Mouse (Mus musculus) R1 (cell line): ENCODE data around the gene Ltc4s.

Experiments
- DNase-seq: peaks from one replicate; pipeline ENCODE4 v3.0.0-alpha.2; 2018; ENCODE audit warnings: low read depth, low spot score

The Ltc4s gene

DNA sequence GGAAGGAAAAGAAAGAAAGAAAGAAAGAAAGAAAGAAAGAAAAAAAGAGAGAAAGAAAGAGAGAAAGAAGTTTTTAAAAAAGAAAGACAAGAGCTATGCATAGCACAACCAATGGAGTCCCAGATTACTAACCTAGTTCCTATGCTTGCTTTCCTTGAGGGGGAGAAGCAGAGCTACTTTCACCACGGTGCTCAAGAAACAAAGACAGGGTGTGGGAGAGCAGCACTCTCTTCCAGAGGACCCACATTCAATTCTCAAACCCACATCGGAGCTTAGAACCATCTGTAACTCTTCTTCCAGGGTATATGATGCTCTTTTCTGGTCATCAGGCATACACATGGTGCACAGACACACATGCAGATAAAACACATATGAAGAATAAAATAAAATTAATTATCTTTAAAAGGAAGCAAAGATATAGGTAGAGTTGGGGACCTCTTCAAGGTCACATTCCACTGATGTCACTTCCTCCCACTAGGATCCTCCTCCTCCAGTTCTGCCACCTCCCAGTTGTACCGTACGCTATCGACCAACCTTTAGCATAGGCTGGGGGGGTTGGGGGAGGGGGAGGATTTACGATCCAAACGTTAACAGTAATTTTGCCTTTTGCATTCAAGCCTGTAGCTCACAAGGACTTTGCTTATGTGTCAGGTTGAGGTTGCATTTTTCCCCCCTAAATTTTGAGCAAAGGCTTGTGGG lies 10.2 kb upstream of the Ltc4s start:
- DNase-seq, result peak; percentile 69

DNA sequence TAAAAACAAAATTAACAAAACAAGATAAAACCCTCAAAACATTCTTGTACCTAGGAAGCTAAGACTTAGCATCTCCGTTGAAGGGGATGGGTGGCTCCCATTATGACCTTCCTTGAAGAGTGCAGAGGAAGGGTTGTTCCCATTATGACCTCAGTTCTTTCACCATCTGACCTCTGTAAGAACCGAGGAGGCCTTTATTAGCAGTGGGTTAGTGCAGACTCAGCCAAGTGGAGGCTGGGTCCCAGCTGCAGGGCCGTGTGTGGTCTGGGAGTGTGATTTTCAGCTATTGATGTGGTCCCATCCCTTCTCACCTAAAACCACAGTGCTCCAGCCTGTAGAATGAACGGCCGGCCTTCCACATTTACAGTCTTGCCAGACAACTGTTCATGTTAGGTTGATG lies 6.9 kb upstream of the Ltc4s start:
- DNase-seq, result no peak

DNA sequence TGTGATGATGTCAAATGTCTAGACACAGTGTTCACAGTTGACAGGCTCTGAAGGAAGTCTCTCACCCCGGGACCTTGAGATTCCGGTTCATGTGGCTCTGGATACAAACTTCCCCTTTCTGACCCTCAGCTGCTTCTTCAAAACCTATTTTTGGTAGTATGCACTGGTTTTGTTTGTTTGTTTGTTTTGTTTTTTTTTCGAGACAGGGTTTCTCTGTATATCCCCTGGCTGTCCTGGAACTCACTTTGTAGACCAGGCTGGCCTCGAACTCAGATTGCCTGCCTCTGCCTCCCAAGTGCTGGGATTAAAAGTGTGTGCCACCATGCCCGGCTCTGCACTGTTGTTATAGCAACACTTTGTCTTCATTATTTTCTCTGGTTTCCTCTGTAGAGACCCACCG lies 5.5 kb upstream of the Ltc4s start:
- DNase-seq, result no peak

DNA sequence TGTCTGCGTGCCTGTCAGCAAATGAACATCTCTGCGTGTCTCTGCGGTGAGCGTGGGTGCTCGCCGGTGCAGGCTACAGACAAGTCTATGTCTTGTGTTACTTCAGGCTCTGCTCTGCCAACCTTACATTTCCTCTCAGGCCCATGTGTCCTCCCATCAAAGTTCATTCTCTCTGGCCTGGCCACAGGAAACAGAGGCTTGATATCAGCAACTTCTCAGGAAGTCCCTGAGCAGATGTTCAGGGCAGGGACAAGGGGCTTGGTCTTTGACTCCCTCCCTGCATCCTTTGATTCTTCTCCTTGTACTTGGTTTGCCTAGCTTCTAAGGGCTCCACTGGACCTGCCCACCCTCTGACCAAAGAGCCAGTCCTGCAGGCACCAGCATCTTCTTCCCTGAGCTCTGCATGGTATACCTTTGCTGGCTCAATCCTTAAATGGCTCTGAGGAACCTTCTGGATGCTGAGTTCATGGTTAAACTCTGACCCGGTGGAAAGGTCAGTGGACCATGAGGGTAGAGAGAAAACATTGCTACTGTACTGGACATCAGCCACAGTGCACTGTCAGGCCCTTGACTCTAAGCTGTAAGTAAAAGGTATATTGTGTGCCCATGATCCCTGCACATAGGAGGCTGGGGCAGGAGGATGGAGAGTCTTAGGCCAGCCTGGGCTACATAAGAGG lies 2.0 kb upstream of the Ltc4s start:
- DNase-seq, result no peak

DNA sequence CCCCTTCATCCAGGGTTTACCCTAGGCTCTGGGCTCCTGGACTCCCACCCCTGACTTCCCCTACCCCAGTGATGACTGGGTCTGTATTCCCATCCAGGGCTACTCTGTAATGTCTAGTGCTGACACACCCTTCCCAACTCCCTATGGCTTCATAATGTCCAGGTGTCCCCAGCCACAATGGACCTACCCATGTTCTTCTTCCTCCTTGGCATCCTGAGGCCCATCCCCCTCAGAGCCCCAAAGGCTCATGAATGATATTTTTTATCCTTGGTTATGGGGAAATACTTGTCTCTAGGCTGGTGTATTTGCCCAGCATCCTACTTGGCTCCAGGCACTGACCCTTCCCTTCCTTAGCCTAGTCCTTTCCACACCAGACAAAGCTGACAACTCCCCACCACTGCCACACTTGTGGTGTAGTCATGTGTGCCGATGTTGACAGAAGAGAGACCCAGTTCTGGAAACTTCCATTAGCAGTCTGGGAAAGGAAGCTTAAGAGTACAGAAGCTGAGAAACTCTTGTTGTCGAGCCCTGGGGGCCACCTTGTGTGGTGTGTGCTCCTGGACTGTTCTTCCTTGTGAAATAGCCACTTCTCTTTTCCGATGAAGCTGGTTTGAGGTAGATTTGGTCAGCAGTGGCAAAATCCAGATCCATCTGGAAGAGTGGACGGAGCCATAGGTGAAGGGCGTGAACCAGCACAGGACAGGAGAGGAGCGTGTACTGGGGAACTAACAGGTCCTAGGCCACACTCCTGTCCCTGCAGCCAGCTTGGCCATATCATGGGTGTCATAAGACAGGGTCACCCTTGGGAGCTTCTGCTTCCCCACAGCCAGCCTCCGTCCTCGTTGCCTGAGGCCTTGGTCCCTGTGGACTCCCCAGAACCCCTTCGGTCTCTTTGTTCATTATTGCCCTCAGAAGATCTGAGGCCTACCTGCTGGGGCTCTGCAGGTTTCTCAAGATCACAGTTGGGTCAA lies 690 bp upstream of the Ltc4s start:
- no peak for DNase-seq

DNA sequence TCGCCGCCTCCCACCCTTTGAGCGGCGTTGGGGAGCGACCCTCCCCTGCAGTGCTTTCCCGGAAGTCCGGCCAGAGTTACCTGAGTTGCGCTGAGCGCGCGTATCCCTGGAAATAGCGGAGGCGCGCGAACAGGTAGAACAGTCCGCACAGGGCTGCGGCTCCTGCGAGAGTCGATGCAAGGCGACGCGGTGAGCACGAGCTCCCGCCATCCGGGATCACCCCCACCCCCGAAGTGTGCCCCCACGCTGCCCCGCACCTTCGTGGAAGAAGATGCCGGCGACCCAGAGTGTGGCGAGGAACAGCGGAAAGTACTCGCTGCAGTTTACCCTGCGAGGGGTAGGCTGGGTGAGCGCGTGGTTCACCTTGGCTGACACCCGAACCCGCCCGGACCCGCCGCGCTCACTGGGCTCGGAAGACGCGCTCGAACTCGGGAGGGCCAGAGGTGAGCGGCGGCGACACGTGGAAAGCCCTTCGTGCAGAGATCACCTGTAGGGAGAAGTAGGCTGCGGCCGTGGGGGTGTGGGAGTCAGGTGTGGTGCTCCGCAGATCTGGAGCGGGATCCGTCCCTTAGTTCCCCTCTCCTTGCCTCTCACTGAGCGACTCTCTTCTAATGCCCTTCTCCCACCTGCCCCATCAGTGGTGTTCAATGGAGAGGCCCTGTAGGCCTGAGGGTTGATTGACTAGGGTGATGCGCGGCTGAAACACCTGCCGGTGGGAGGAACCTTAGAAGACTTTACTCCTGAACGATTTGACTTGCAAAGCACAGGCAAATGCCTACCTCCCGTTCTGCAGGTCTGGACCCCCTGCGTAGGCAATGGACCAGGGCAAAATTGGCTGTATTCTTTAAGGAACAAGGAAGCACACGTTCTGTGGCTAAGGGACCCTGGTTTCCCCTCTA lies 1.2 kb downstream of the Ltc4s start:
- peak; percentile 56 for DNase-seq

DNA sequence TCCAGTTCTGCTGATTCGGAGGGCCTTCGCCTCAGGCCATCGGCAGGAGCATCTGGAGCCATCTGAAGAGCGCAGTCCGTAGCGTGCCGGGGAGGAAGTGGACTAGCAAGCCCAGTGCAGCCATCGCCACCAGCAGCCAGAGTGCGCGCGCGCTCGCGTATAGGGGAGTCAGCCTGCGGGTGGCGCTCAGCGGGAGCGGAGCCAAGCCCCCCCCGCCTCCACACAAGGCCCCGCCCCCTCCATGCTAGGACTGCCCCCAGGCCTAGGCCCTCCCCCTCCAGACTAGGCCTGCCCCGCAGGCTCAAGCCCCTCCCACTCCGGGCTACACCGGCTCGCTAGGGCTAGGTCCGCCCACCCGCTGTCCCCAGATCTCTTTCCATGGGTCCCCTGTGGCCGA lies 1.9 kb downstream of the Ltc4s start:
- DNase-seq, result peak; percentile 91

DNA sequence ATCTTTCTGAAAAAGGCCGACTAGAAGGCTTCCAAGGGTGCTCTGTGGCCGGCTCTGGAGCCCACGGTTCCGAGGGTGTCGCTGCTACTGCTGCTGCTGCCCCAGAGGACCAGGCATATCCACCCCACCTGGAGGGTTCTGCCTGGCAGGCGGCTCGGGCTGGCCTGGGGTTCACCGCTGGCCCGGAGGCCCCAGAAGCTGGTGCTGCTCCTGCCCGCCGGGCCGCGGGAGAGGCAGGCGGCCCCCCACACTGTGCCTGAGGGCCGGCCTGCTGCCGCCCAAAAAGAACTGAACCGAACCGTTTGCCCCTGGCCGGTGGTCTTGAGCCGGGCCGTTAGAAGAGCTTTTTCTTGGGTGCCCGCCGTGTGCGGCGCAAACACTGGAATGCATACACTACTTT lies 3.8 kb downstream of the Ltc4s start:
- DNase-seq, result no peak

DNA sequence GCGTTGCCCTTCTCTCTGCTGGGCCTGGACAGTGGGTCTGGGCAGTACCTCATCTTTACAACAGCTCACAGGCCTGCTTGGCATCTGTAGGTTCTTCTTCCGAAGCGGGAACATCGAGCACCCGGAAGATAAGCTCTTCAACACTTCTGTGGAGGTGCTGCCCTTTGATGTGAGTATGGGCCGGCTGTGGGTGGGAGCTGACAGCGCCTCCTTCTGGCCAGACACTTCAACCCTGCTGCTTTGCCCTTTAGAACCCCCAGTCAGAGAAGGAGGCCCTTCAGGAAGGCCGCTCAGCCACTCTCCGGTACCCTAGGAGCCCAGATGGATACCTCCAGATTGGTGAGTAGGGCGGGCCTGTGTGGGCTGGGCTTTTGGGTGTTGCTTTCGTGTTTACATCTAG lies 4.4 kb downstream of the Ltc4s start:
- DNase-seq, result peak; percentile 71

DNA sequence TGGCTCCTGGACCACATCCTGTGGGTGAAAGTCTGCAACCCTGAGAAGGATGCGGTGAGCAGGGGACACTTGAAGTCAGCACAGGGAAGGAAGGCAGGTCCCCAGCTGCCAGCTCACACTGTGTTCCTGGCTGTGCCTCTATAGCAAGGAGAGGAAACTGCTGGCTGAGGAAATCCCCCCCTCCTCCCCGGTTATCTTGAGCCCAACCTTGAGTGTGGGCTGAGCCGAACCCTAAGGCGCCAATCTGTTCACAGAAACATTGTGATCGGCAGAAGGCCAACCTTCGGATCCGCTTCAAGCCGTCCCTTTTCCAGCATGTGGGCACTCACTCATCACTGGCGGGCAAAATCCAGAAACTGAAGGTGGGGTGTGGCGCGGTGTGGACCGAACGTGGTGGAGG lies 5.4 kb downstream of the Ltc4s start:
- DNase-seq, result no peak

DNA sequence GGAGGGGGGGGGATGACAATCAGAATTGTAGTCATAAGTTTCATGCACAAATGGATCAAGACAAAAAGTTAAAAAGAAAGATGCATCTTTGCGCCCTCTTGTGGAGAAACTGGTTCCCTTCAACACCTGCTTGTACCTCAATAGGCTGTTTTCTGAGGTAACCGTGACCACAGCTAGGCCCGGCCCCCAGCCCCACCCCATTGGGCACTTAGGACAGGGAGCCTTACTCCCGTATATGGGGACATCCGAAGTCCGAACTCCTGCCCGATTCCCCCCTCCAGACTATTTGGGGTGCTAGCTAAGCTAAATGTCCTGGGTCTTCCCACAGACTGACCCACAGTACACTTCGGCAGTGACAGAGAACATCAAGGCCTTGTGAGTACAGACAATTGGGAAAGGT lies 7.0 kb downstream of the Ltc4s start:
- peak; percentile 82 for DNase-seq

DNA sequence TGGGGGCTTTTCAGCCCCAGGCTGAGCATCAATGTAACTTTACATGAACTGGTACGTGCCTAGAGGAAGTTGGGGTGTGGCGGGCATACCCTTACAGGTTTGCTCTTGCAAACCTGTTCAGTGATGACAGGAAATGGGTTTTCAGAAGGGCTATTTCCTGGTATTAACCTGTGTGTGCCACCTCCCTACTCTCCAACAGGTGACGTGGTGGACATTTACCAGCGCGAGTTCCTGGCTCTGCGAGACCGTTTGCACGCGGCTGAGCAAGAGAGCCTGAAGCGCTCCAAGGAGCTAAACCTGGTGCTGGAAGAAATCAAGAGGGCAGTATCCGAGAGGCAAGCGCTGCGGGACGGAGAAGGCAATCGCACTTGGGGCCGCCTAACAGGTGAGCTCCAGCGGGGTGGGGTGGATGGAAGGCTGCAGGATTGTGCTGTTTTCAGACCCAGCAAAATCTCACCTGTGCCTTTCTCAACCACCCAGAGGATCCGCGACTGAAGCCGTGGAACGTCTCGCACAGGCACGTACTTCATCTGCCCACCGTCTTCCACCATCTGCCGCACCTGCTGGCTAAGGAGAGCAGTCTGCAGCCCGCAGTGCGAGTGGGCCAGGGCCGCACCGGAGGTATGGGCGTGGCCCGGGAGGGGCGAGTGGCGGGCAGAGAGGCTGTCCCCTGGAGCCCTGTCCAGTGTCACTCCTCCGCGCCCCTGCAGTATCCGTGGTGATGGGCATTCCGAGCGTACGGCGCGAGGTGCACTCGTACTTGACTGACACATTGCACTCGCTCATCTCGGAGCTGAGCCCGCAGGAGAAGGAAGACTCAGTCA lies 7.7 kb downstream of the Ltc4s start:
- DNase-seq, result peak; percentile 55

DNA sequence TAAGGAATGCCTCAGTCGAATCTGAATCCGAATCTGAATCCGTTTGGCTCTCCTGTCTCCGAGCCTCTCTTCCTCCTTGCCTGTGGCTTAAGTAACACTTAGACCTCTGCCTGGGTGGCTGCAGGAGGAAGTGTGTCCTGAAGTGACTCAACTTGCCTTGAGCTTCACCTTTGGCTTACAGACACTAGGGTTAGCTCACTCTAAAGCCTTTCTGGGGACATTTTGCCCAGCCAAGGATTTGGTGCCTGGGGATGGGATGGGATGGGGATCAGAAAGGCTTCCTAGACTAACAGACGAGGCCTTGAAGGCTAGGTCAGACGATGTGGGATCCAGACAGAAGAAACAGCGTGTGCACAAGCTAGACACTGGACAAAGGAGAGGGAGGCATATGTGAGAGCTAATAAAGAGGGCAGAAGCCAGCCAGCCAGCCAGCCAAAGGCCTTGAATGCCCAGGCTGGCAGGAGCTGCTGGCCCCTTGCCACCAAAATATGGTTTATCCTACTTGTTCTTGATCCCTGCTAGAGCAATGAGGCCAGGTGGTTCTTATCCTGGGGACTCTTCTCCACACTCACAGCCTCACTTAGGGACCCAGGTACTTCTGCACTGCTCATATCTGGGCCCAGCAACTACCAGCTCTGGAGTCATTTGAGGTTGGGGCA lies 9.0 kb downstream of the Ltc4s start:
- DNase-seq, result no peak

DNA sequence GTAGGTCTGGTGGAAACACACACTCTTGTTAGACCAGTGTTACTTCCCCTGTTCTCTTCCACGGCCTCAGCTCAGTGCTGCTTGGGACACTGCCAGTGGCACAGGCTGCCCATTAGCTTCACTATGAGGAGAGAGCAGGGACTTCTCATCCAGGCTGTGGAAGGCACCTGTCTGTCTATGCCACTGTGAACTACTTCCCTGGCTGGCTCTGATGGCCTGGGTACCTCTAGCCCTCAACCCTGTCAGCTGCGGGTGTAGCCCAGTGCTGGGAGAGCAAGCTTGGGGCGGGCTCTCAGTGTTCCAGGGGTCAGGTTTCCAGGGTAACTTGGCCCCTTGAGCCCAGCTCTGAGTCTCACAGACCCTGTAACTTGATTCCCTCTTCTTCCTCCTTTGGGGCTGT lies 9.6 kb downstream of the Ltc4s start:
- DNase-seq, result no peak

DNA sequence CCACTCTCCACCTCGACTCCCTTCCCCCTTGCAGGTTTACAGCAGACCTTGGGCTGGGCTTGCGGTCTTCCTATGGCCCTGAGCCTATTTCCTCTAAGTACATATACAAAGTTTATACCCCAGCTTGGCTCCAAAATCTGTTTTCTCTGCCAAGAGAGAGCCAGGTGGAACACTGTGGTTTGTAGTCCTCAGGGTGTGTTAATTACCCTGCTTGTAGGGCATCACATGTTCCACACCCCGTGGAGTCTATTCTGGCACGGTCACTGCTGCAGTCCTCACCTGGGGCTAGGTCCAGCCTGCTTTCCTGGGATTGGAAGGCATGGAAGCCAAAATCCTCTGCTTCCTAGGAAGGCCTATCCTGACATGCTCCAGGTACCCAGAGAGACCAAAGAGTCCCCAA lies 10.7 kb downstream of the Ltc4s start:
- DNase-seq, result no peak

DNA sequence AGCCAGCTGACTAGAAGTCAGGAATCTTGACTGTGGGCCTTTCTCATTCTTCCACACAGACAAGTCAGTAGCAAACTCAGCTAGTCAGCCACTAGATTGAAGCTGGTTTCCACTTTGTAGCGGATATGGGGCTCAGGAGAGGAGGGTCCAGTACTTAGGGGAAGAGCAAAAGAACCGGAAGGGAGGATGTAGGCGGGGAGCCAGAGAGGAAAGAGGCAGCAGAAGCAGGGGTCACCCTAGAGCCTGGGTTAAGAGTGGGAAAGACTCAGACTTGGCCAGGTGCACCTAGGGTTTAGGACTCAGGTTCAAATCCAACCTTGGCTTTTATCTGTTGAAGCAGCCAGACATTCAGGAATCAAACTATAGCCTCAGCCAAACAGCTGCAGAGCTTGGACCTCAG lies 11.2 kb downstream of the Ltc4s start:
- DNase-seq, result no peak

DNA sequence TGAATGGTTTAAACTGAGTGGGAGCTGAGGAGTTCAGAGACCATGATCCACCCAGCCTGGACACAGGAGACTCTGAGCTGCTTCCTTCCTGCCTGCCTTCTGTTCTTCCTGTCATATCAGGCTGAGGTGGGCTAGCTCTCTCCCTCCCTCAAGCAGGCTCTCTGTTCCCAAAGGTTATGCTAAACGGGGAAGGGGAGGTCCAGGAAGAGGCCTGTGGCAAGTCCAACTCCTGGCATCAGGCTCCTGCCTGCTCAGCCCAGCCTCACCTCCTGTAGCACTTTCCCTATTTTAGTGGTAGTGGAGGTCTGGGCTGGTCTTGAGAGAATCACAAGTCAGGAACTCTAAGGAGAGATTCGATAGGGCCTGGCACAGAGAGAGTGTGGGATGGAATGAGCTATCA lies 12.0 kb downstream of the Ltc4s start:
- DNase-seq, result no peak

DNA sequence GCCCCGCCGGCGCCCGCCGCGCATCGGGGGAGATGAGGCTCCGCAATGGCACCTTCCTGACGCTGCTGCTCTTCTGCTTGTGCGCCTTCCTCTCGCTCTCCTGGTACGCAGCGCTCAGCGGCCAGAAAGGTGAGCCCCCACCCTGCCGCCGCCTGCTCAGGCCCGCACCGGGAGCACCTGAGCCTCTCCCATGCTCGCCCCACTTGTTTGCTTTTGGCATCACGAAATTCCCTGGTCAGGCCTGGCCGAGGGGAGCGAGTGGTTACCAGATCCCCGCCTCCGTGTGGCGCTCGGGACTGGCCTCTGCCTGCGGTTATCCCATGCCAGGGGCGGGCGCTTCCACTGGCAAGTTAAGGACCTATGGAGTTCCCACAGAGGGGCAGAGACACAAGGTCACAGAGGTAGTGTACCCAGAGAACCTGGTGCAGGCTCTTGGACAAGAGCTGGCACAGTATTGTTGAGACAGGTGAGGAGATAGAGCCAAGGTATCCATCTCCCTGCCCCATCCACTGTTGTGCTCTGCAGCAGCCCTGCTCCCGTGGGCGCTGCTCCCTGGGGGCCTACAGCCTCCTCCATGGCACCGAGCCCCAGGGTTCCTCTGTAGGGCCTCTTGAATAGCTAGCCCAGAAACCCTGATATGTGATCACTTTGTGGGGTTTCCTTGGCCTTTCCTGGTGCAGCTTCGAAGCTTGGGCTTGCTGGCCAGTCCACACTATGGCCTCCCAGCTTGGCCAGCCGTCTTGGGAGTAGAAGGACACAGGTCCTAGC lies 12.6 kb downstream of the Ltc4s start:
- peak; percentile 38 for DNase-seq
